Mouse (Mus musculus): Measurements from ENCODE around the gene Catsperg1. TPM values are rescaled to one million over a fixed set of nuclear protein-coding genes. Genes with fewer than 3 reads are reported as not detected.

Catsperg1 gene
- total and polyA plus RNA-seq, 3 experiments: 0.68 to 2.0 (median 0.93) TPM

DNA sequence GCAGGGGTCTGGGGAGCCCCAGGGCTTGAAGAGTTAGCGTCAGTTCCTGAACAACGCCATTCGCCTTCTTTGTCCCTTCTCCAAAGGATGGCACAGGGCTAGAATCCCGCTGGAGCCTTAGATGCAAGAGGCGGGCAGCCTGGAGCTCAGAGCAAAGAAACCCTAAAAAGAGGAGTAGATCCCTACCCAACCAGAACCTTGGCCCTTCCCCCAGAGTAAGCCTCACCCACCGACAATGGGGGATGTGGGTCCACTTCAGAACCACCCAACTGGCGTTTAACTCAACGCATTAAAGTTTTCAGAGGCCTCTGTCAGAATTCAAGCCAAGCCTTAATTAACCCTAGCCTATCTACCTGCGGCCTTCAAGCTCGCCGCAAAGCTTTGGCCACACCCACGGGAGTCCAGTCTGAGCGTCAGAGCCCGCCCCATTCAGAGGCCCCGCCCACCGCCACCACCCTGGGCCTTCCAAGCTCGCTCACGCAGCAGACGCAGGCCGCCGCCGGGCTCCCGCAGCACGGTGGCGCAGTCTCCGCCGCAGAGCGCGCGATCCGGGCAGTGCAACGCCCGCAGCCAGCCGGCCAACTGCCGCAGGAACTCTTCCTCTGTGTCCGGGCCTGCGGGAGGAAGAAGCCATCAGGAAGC is 58.5 kb downstream of the Catsperg1 start:
- Histone ChIP-seq H3K4me3 (replicated peaks in 1 of 3; ENCODE audit: low read depth in 2 of 3, low read length in 2 of 3, poor library complexity in 1 of 3) (peak overlapping the region; percentile 75 to 88 (median 85)), H3K79me2 (replicated peaks; ENCODE audit: control insufficient read depth, extremely low read depth, insufficient read depth, poor library complexity, severe bottlenecking) (no peaks in the 10 kb centered on the region), H3K9ac (ENCODE audit: insufficient read depth, low read depth) (peak overlapping the region; percentile 61), H3K9me3 (replicated peaks; ENCODE audit: low read length) (peaks cover 6% of the 10 kb centered on the region), H3K27ac (ENCODE audit: insufficient read depth, low read depth) (peak overlapping the region; percentile 32), H3K27me3 (replicated peaks) (no peaks in the 10 kb centered on the region), H3K36me3 (replicated peaks in 1 of 2; ENCODE audit: control insufficient read depth in 1 of 2, insufficient read depth in 1 of 2, low read length in 1 of 2) (peaks cover 4 to 27% of the 10 kb centered on the region in 2 experiments), H3K4me1 (ENCODE audit: control insufficient read depth in 1 of 2, insufficient read depth in 2 of 2) (peaks cover 5 to 12% of the 10 kb centered on the region in 2 experiments; a peak in 2 of 4 replicates), H3K4me2 (ENCODE audit: insufficient read depth, low read depth, poor library complexity, severe bottlenecking) (peak overlapping the region; percentile 76; the same call in 1 of the 2 replicates)
- in situ Hi-C loops (cut with MboI; ENCODE audit: low pct_ligation_motif_present, low pct_unique_long_range_greater_than_20kb, low sequenced_read_pairs) (no loop called here), dilution Hi-C loops (cut with MboI; ENCODE audit: extremely low pct_ligation_motif_present, extremely low pct_unique_long_range_greater_than_20kb, low sequenced_read_pairs) (no loop called here)
- TF ChIP-seq IRF4 (IDR thresholded peaks at IDR 0.05; ENCODE audit: low read depth, low read length) (0 out of 2 replicates have a peak, but pooled peaks have one; percentile 1), POLR2AphosphoS2 (IDR thresholded peaks at IDR 0.05; ENCODE audit: low read depth, low read length) (no peak), USF1 (IDR thresholded peaks at IDR 0.05; ENCODE audit: low read depth, low read length) (no peak), UBTF (IDR thresholded peaks at IDR 0.05; ENCODE audit: low read depth, low read length) (no peak; the same call in 1 of the 2 replicates), MEF2A (IDR thresholded peaks at IDR 0.05; ENCODE audit: borderline replicate concordance, low read depth, low read length) (no peak), ETS1 (conservative IDR thresholded peaks at IDR 0.05; ENCODE audit: low read depth, low read length) (no peak), ELF1 (IDR thresholded peaks at IDR 0.05; ENCODE audit: low read depth, low read length) (no peak), HCFC1 (IDR thresholded peaks at IDR 0.05; ENCODE audit: low read depth, low read length) (no peak), JUN (IDR thresholded peaks at IDR 0.05; ENCODE audit: insufficient read depth, low read depth, low read length) (no peak), ZMIZ1 (IDR thresholded peaks at IDR 0.05; ENCODE audit: low read depth, low read length) (0 out of 2 replicates have a peak, but pooled peaks have one; percentile 26), MXI1 (IDR thresholded peaks at IDR 0.05; ENCODE audit: low read depth, low read length) (no peak), USF2 (conservative IDR thresholded peaks at IDR 0.05; ENCODE audit: low read depth, low read length) (no peak), CHD1 (IDR thresholded peaks at IDR 0.05; ENCODE audit: low read depth, low read length) (no peak), ZKSCAN1 (IDR thresholded peaks at IDR 0.05; ENCODE audit: borderline replicate concordance, low read depth, low read length) (no peak), EP300 (IDR thresholded peaks at IDR 0.05; ENCODE audit: low read length) (no peak), JUND (conservative IDR thresholded peaks at IDR 0.05; ENCODE audit: low read depth, low read length) (no peak), BHLHE40 (IDR thresholded peaks at IDR 0.05; ENCODE audit: low read depth, low read length) (no peak), SMC3 (IDR thresholded peaks at IDR 0.05; ENCODE audit: low read depth, low read length) (no peak), MYC (IDR thresholded peaks at IDR 0.05; ENCODE audit: low read depth, low read length) (no peak), MAX (IDR thresholded peaks at IDR 0.05; ENCODE audit: low read length) (no peak; the same call in 1 of the 2 replicates), CTCF (conservative IDR thresholded peaks at IDR 0.05 in 1 of 2, IDR thresholded peaks at IDR 0.05 in 1 of 2; ENCODE audit: low read depth in 2 of 2, low read length in 2 of 2) (no peak), MAFK (IDR thresholded peaks at IDR 0.05; ENCODE audit: insufficient replicate concordance, low read length) (no peak), ZNF384 (IDR thresholded peaks at IDR 0.05; ENCODE audit: low read depth, low read length) (no peak), RAD21 (IDR thresholded peaks at IDR 0.05; ENCODE audit: low read depth, low read length) (no peak), E2F4 (IDR thresholded peaks at IDR 0.05; ENCODE audit: insufficient replicate concordance, low read depth, low read length) (no peak), GABPA (IDR thresholded peaks at IDR 0.05; ENCODE audit: insufficient replicate concordance, low read depth, low read length) (no peak), POLR2A (IDR thresholded peaks at IDR 0.05; ENCODE audit: low read depth, low read length) (peak; percentile 76), TCF12 (IDR thresholded peaks at IDR 0.05; ENCODE audit: low read depth, low read length) (0 out of 2 replicates have a peak, but pooled peaks have one; percentile 8), CHD2 (IDR thresholded peaks at IDR 0.05; ENCODE audit: low read length) (no peak), ZC3H11A (IDR thresholded peaks at IDR 0.05; ENCODE audit: low read depth, low read length) (no peak), NRF1 (IDR thresholded peaks at IDR 0.05; ENCODE audit: low read depth, low read length) (no peak), TBP (conservative IDR thresholded peaks at IDR 0.05; ENCODE audit: low read depth, low read length) (no peak), RCOR1 (conservative IDR thresholded peaks at IDR 0.05; ENCODE audit: low read depth, low read length) (no peak), PAX5 (IDR thresholded peaks at IDR 0.05; ENCODE audit: low read length) (no peak), MAZ (IDR thresholded peaks at IDR 0.05; ENCODE audit: low read depth, low read length) (no peak), NELFE (IDR thresholded peaks at IDR 0.05; ENCODE audit: low read depth, low read length) (peak; percentile 16; the same call in 1 of the 2 replicates), KAT2A (IDR thresholded peaks at IDR 0.05; ENCODE audit: insufficient replicate concordance, low read length) (no peak), SIN3A (IDR thresholded peaks at IDR 0.05; ENCODE audit: low read length) (no peak)
- DNase-seq (ENCODE audit: extremely low read depth): peak; percentile 88

Data from CH12.LX (cell line).